Mouse (Mus musculus): Measurements from ENCODE around the gene Pxdc1. TPM values are rescaled to one million over a fixed set of nuclear protein-coding genes. Genes with fewer than 3 reads are reported as not detected.

Pxdc1 gene
- polyA plus RNA-seq, 1 experiment from 2014 or later: 4.7 TPM

GRCm38 (mm10) chr13:34669919-34670865 is 16.9 kb upstream of the Pxdc1 start:
- Histone ChIP-seq H3K27me3 (replicated peaks) (no peaks in the 10 kb centered on the region), H3K36me3 (no peaks in the 10 kb centered on the region), H3K4me1 (peaks cover 8% of the 10 kb centered on the region), H3K27ac (peak overlapping the region; percentile 29; the same call in 1 of the 2 replicates), H3K4me2 (replicated peaks) (0 out of 2 replicates have a peak overlapping the region, but pooled peaks have one; percentile 8), H3K9ac (no peak overlapping the region), H3K4me3 (no peak overlapping the region), H3K9me3 (no peaks in the 10 kb centered on the region)
- 0 out of 2 replicates have a peak, but pooled peaks have one; percentile 25 for ATAC-seq (ENCODE audit: low FRiP score, low read depth)
- WGBS: 47% methylated on average over 16 of the region's 16 CpGs

- Histone ChIP-seq H3K9ac (no peak overlapping the region), H3K27ac (no peak overlapping the region), H3K36me3 (no peaks in the 10 kb centered on the region), H3K4me1 (peaks cover 8% of the 10 kb centered on the region), H3K4me2 (replicated peaks) (no peak overlapping the region), H3K9me3 (no peaks in the 10 kb centered on the region), H3K4me3 (no peak overlapping the region), H3K27me3 (replicated peaks) (no peaks in the 10 kb centered on the region)
- 87% methylated on average over 8 of the region's 8 CpGs for WGBS
- no peak for ATAC-seq (ENCODE audit: low FRiP score, low read depth)
These were observed 13.9 kb upstream of the Pxdc1 start for GRCm38 (mm10) chr13:34667197-34667596.

- no peak for ATAC-seq (ENCODE audit: low FRiP score, low read depth)
- H3K36me3 ChIP-seq: no peaks in the 10 kb centered on the region
- 91% methylated on average over 4 of the region's 4 CpGs for WGBS
These were observed 11.8 kb upstream of the Pxdc1 start for GRCm38 (mm10) chr13:34665074-34665473.

GRCm38 (mm10) chr13:34663762-34664161 is 10.5 kb upstream of the Pxdc1 start:
- 84% methylated on average over 6 of the region's 6 CpGs for WGBS
- H3K4me1 ChIP-seq: no peaks in the 10 kb centered on the region
- H3K27me3 ChIP-seq (replicated peaks): no peaks in the 10 kb centered on the region
- no peaks in the 10 kb centered on the region for H3K9me3 ChIP-seq
- no peak overlapping the region for H3K4me3 ChIP-seq
- no peaks in the 10 kb centered on the region for H3K36me3 ChIP-seq
- no peak for ATAC-seq (ENCODE audit: low FRiP score, low read depth)
- no peak overlapping the region for H3K9ac ChIP-seq
- H3K4me2 ChIP-seq (replicated peaks): no peak overlapping the region
- H3K27ac ChIP-seq: no peak overlapping the region

More at GRCm38 (mm10) chr13:34665074-34665473, 11.8 kb upstream of the Pxdc1 start:
- Histone ChIP-seq H3K27me3 (replicated peaks) (no peaks in the 10 kb centered on the region), H3K9ac (no peak overlapping the region), H3K4me3 (no peak overlapping the region), H3K4me1 (peaks cover 2% of the 10 kb centered on the region), H3K27ac (no peak overlapping the region), H3K9me3 (no peaks in the 10 kb centered on the region), H3K4me2 (replicated peaks) (no peak overlapping the region)

GRCm38 (mm10) chr13:34659507-34659906 is 6.2 kb upstream of the Pxdc1 start:
- Histone ChIP-seq H3K4me2 (replicated peaks) (no peak overlapping the region), H3K36me3 (no peaks in the 10 kb centered on the region), H3K9ac (no peak overlapping the region), H3K27me3 (replicated peaks) (no peaks in the 10 kb centered on the region), H3K27ac (no peak overlapping the region), H3K9me3 (no peaks in the 10 kb centered on the region), H3K4me3 (no peak overlapping the region), H3K4me1 (no peaks in the 10 kb centered on the region)
- no peak for ATAC-seq (ENCODE audit: low FRiP score, low read depth)
- WGBS: 75% methylated on average over 4 of the region's 4 CpGs

- Histone ChIP-seq H3K9ac (no peak overlapping the region), H3K27me3 (replicated peaks) (peaks cover 23% of the 10 kb centered on the region), H3K4me2 (replicated peaks) (no peak overlapping the region), H3K4me3 (no peak overlapping the region), H3K4me1 (peaks cover 14% of the 10 kb centered on the region), H3K36me3 (no peaks in the 10 kb centered on the region), H3K27ac (no peak overlapping the region), H3K9me3 (no peaks in the 10 kb centered on the region)
- 85% methylated on average over 5 of the region's 5 CpGs for WGBS
- ATAC-seq (ENCODE audit: low FRiP score, low read depth): no peak
These were observed 3.1 kb upstream of the Pxdc1 start for GRCm38 (mm10) chr13:34656351-34656750.

- Histone ChIP-seq H3K4me2 (replicated peaks) (peak overlapping the region; percentile 94), H3K27ac (no peak overlapping the region), H3K27me3 (replicated peaks) (peaks cover 41% of the 10 kb centered on the region), H3K36me3 (no peaks in the 10 kb centered on the region), H3K4me3 (peak overlapping the region; percentile 52), H3K9me3 (no peaks in the 10 kb centered on the region), H3K9ac (peak overlapping the region; percentile 66), H3K4me1 (peaks cover 17% of the 10 kb centered on the region)
- peak; percentile 76 for ATAC-seq (ENCODE audit: low FRiP score, low read depth)
- under 1% methylated on average over 105 of the region's 105 CpGs for WGBS
These were observed 689 bp downstream of the Pxdc1 start for GRCm38 (mm10) chr13:34652353-34653241.

GRCm38 (mm10) chr13:34652016-34652352 is 1.3 kb downstream of the Pxdc1 start:
- Histone ChIP-seq H3K4me3 (peak overlapping the region; percentile 52), H3K27ac (no peak overlapping the region), H3K9ac (peak overlapping the region; percentile 66), H3K9me3 (no peaks in the 10 kb centered on the region), H3K27me3 (replicated peaks) (peaks cover 41% of the 10 kb centered on the region), H3K4me1 (peaks cover 17% of the 10 kb centered on the region), H3K4me2 (replicated peaks) (peak overlapping the region; percentile 94), H3K36me3 (no peaks in the 10 kb centered on the region)
- 2% methylated on average over 35 of the region's 35 CpGs for WGBS
- peak; percentile 70 for ATAC-seq (ENCODE audit: low FRiP score, low read depth)

GRCm38 (mm10) chr13:34651474-34651991 is 1.8 kb downstream of the Pxdc1 start:
- Histone ChIP-seq H3K27me3 (replicated peaks) (peaks cover 41% of the 10 kb centered on the region), H3K4me2 (replicated peaks) (peak overlapping the region; percentile 94), H3K4me3 (peak overlapping the region; percentile 52), H3K36me3 (no peaks in the 10 kb centered on the region), H3K27ac (no peak overlapping the region), H3K9me3 (no peaks in the 10 kb centered on the region), H3K9ac (no peak overlapping the region), H3K4me1 (peaks cover 17% of the 10 kb centered on the region)
- 2% methylated on average over 24 of the region's 24 CpGs for whole genome bisulfite sequencing
- ATAC-seq (ENCODE audit: low FRiP score, low read depth): peak; percentile 39

- H3K36me3 ChIP-seq: no peaks in the 10 kb centered on the region
- no peak overlapping the region for H3K27ac ChIP-seq
- 34% methylated on average over 10 of the region's 10 CpGs for WGBS
- H3K9ac ChIP-seq: no peak overlapping the region
- H3K9me3 ChIP-seq: no peaks in the 10 kb centered on the region
- H3K4me2 ChIP-seq (replicated peaks): peak overlapping the region; percentile 94
- H3K4me1 ChIP-seq: peaks cover 17% of the 10 kb centered on the region
- ATAC-seq (ENCODE audit: low FRiP score, low read depth): no peak
- peaks cover 41% of the 10 kb centered on the region for H3K27me3 ChIP-seq (replicated peaks)
- no peak overlapping the region; the same call in 1 of the 2 replicates for H3K4me3 ChIP-seq
These were observed 2.3 kb downstream of the Pxdc1 start for GRCm38 (mm10) chr13:34650953-34651352.

GRCm38 (mm10) chr13:34650371-34650770 is 2.9 kb downstream of the Pxdc1 start:
- Histone ChIP-seq H3K4me1 (peaks cover 17% of the 10 kb centered on the region), H3K27me3 (replicated peaks) (peaks cover 41% of the 10 kb centered on the region), H3K9me3 (no peaks in the 10 kb centered on the region), H3K4me3 (no peak overlapping the region), H3K36me3 (no peaks in the 10 kb centered on the region), H3K9ac (no peak overlapping the region), H3K4me2 (replicated peaks) (no peak overlapping the region), H3K27ac (no peak overlapping the region)
- no peak for ATAC-seq (ENCODE audit: low FRiP score, low read depth)
- WGBS: 47% methylated on average over 6 of the region's 6 CpGs

- no peak overlapping the region for H3K4me2 ChIP-seq (replicated peaks)
- no peaks in the 10 kb centered on the region for H3K9me3 ChIP-seq
- no peak overlapping the region for H3K27ac ChIP-seq
- no peaks in the 10 kb centered on the region for H3K36me3 ChIP-seq
- ATAC-seq (ENCODE audit: low FRiP score, low read depth): no peak
- peaks cover 17% of the 10 kb centered on the region for H3K4me1 ChIP-seq
- WGBS: 68% methylated on average over 4 of the region's 4 CpGs
- H3K9ac ChIP-seq: no peak overlapping the region
- peaks cover 32% of the 10 kb centered on the region for H3K27me3 ChIP-seq (replicated peaks)
- no peak overlapping the region for H3K4me3 ChIP-seq
These were observed 5.5 kb downstream of the Pxdc1 start for GRCm38 (mm10) chr13:34647751-34648150.

All from neural tube, embryonic 12.5 days (tissue).